Mouse (Mus musculus) CH12.LX (cell line): ENCODE measurements around the gene Tymp. TPM values are rescaled to one million over a fixed set of nuclear protein-coding genes. Genes with fewer than 3 reads are reported as not detected.

Experiments
- DNase-seq: peaks from one replicate; pipeline ENCODE4 v3.0.0-alpha.2; 2013; ENCODE audit errors: extremely low read depth
- H3K27ac ChIP-seq: 2 replicates; pipeline ENCODE4 v1.5.1; 2012; ENCODE audit warnings: low read depth, mild to moderate bottlenecking, control low read depth, moderate library complexity; ENCODE audit not compliant: insufficient read depth
- H3K27me3 ChIP-seq: replicated peaks from 2 replicates; pipeline ENCODE3; 2012; ENCODE audit warnings: inconsistent platforms
- H3K36me3 ChIP-seq, 2 experiments: replicated peaks in 1 of 2; 2 replicates each; pipeline versions ENCODE3 to v1.6.1; 2012; ENCODE audit warnings: inconsistent platforms in 1 of 2, low read length in 1 of 2, mild to moderate bottlenecking in 1 of 2, mixed read lengths in 1 of 2, moderate library complexity in 1 of 2; ENCODE audit not compliant: control insufficient read depth in 1 of 2, insufficient read depth in 1 of 2
- H3K4me1 ChIP-seq, 2 experiments: 2 replicates each; pipeline ENCODE4 v1.6.1; 2012; ENCODE audit warnings: inconsistent platforms in 1 of 2, moderate library complexity in 1 of 2; ENCODE audit not compliant: insufficient read depth in 2 of 2, control insufficient read depth in 1 of 2
- H3K4me2 ChIP-seq: 2 replicates; pipeline ENCODE4 v1.6.1; 2012; ENCODE audit warnings: low read depth, mild to moderate bottlenecking, control low read depth; ENCODE audit not compliant: poor library complexity, insufficient read depth, severe bottlenecking
- H3K4me3 ChIP-seq, 3 experiments: fragments of 150-350 bp in 1 of 3; sonication (generic) in 1 of 3; replicated peaks in 1 of 3; 2 replicates each; pipeline versions ENCODE3 to v1.5.1; 2011 to 2012; ENCODE audit warnings: low read depth in 2 of 3, low read length in 2 of 3, mild to moderate bottlenecking in 2 of 3, moderate library complexity in 2 of 3, control low read depth in 1 of 3, improper control_type of control experiment in 1 of 3, inconsistent platforms in 1 of 3, mixed read lengths in 1 of 3; ENCODE audit not compliant: poor library complexity in 1 of 3
- H3K79me2 ChIP-seq: replicated peaks from 2 replicates; pipeline ENCODE4 v1.6.1; 2012; ENCODE audit warnings: mild to moderate bottlenecking, moderate library complexity; ENCODE audit not compliant: control insufficient read depth, poor library complexity, insufficient read depth, severe bottlenecking; ENCODE audit errors: extremely low read depth
- H3K9ac ChIP-seq: 2 replicates; pipeline ENCODE4 v1.6.1; 2012; ENCODE audit warnings: low read depth, mild to moderate bottlenecking, control low read depth, moderate library complexity; ENCODE audit not compliant: insufficient read depth
- H3K9me3 ChIP-seq: replicated peaks from 2 replicates; pipeline ENCODE3; 2012; ENCODE audit warnings: low read length, inconsistent platforms, mixed read lengths
- CHD1 ChIP-seq: IDR thresholded peaks from 2 replicates; pipeline ENCODE4 v1.6.1; 2012; ENCODE audit warnings: low read depth, low read length, improper control_type of control experiment, inconsistent platforms
- CTCF ChIP-seq, 2 experiments: IDR thresholded peaks in 1 of 2; conservative IDR thresholded peaks in 1 of 2; 2 replicates each; pipeline ENCODE4 v1.5.1; 2011 to 2012; ENCODE audit warnings: low read depth in 2 of 2, low read length in 2 of 2, improper control_type of control experiment in 1 of 2, inconsistent platforms in 1 of 2, mild to moderate bottlenecking in 1 of 2, moderate library complexity in 1 of 2
- E2F4 ChIP-seq: IDR thresholded peaks from 2 replicates; pipeline ENCODE4 v1.6.1; 2011; ENCODE audit warnings: low read depth, low read length, improper control_type of control experiment; ENCODE audit not compliant: insufficient replicate concordance
- ELF1 ChIP-seq: IDR thresholded peaks from 2 replicates; pipeline ENCODE4 v1.6.1; 2014; ENCODE audit warnings: low read depth, mild to moderate bottlenecking, inconsistent platforms, low read length, improper control_type of control experiment
- EP300 ChIP-seq: IDR thresholded peaks from 2 replicates; pipeline ENCODE4 v1.6.1; 2011; ENCODE audit warnings: low read length, improper control_type of control experiment
- GABPA ChIP-seq: IDR thresholded peaks from 2 replicates; pipeline ENCODE4 v1.6.1; 2012; ENCODE audit warnings: low read depth, low read length, improper control_type of control experiment, inconsistent platforms; ENCODE audit not compliant: insufficient replicate concordance
- HCFC1 ChIP-seq: IDR thresholded peaks from 2 replicates; pipeline ENCODE4 v1.6.1; 2012; ENCODE audit warnings: low read depth, mild to moderate bottlenecking, inconsistent platforms, low read length, improper control_type of control experiment
- IRF4 ChIP-seq: IDR thresholded peaks from 2 replicates; pipeline ENCODE4 v1.6.1; 2014; ENCODE audit warnings: low read depth, mild to moderate bottlenecking, inconsistent platforms, low read length, improper control_type of control experiment
- JUN ChIP-seq: IDR thresholded peaks from 2 replicates; pipeline ENCODE4 v1.6.1; 2011; ENCODE audit warnings: low read depth, mild to moderate bottlenecking, low read length, improper control_type of control experiment, moderate library complexity; ENCODE audit not compliant: insufficient read depth
- JUND ChIP-seq: conservative IDR thresholded peaks from 2 replicates; pipeline ENCODE4 v1.6.1; 2011; ENCODE audit warnings: low read depth, low read length, improper control_type of control experiment
- KAT2A ChIP-seq: IDR thresholded peaks from 2 replicates; pipeline ENCODE4 v1.6.1; 2012; ENCODE audit warnings: low read length, improper control_type of control experiment, inconsistent platforms; ENCODE audit not compliant: insufficient replicate concordance
- MAFK ChIP-seq: IDR thresholded peaks from 2 replicates; pipeline ENCODE4 v1.6.1; 2011; ENCODE audit warnings: low read length, improper control_type of control experiment; ENCODE audit not compliant: insufficient replicate concordance
- MAX ChIP-seq: IDR thresholded peaks from 2 replicates; pipeline ENCODE4 v1.6.1; 2011; ENCODE audit warnings: low read length, improper control_type of control experiment
- MAZ ChIP-seq: IDR thresholded peaks from 2 replicates; pipeline ENCODE4 v1.6.1; 2012; ENCODE audit warnings: low read depth, mild to moderate bottlenecking, inconsistent platforms, low read length, improper control_type of control experiment, moderate library complexity
- MEF2A ChIP-seq: IDR thresholded peaks from 2 replicates; pipeline ENCODE4 v1.6.1; 2014; ENCODE audit warnings: low read depth, mild to moderate bottlenecking, inconsistent platforms, low read length, improper control_type of control experiment, borderline replicate concordance
- NRF1 ChIP-seq: IDR thresholded peaks from 2 replicates; pipeline ENCODE4 v1.6.1; 2014; ENCODE audit warnings: low read depth, mild to moderate bottlenecking, inconsistent platforms, low read length, improper control_type of control experiment, moderate library complexity
- POLR2A ChIP-seq: IDR thresholded peaks from 2 replicates; pipeline ENCODE4 v1.6.1; 2011; ENCODE audit warnings: low read depth, mild to moderate bottlenecking, improper control_type of control experiment, low read length
- SIN3A ChIP-seq: IDR thresholded peaks from 2 replicates; pipeline ENCODE4 v1.6.1; 2012; ENCODE audit warnings: low read length, improper control_type of control experiment, inconsistent platforms
- SMC3 ChIP-seq: IDR thresholded peaks from 2 replicates; pipeline ENCODE4 v1.6.1; 2011; ENCODE audit warnings: low read depth, low read length, improper control_type of control experiment
- TCF12 ChIP-seq: IDR thresholded peaks from 2 replicates; pipeline ENCODE4 v1.6.1; 2014; ENCODE audit warnings: low read depth, mild to moderate bottlenecking, inconsistent platforms, low read length, improper control_type of control experiment
- UBTF ChIP-seq: IDR thresholded peaks from 2 replicates; pipeline ENCODE4 v1.6.1; 2012; ENCODE audit warnings: low read depth, mild to moderate bottlenecking, inconsistent platforms, low read length, improper control_type of control experiment, moderate library complexity
- ZC3H11A ChIP-seq: IDR thresholded peaks from 2 replicates; pipeline ENCODE4 v1.6.1; 2012; ENCODE audit warnings: low read depth, mild to moderate bottlenecking, inconsistent platforms, low read length, improper control_type of control experiment
- ZKSCAN1 ChIP-seq: IDR thresholded peaks from 2 replicates; pipeline ENCODE4 v1.6.1; 2012; ENCODE audit warnings: low read depth, inconsistent platforms, low read length, improper control_type of control experiment, borderline replicate concordance
- ZMIZ1 ChIP-seq: IDR thresholded peaks from 2 replicates; pipeline ENCODE4 v1.6.1; 2012; ENCODE audit warnings: low read depth, mild to moderate bottlenecking, inconsistent platforms, low read length, improper control_type of control experiment
- ZNF384 ChIP-seq: IDR thresholded peaks from 2 replicates; pipeline ENCODE4 v1.6.1; 2012; ENCODE audit warnings: low read depth, low read length, improper control_type of control experiment, inconsistent platforms
- dilution Hi-C: fragments of 300-500 bp; cut with MboI; formaldehyde crosslinking; loops from 2 replicates; pipeline ENCODE4 v1.14.3; 2020; ENCODE audit warnings: low sequenced_read_pairs; ENCODE audit not compliant: extremely low pct_unique_long_range_greater_than_20kb, extremely low pct_ligation_motif_present
- in situ Hi-C: fragments of 300-500 bp; cut with MboI; formaldehyde crosslinking; loops from 3 replicates; pipeline ENCODE4 v1.14.3; 2019; ENCODE audit warnings: low sequenced_read_pairs, low pct_ligation_motif_present, low pct_unique_long_range_greater_than_20kb, mixed read lengths
- polyA plus RNA-seq: library from polyadenylated mRNA; unstranded; fragments of >175 nt; gene quantifications from 2 replicates; pipeline ENCODE4 v1.2.1, GENCODE M21; 2012; ENCODE audit warnings: low read depth; ENCODE audit not compliant: insufficient read length
- total RNA-seq, 2 experiments: library from RNA; depleted of rRNA; stranded (reverse); fragments of 300-350 nt in 1 of 2; fragments of >200 nt in 1 of 2; gene quantifications; 2 replicates each; pipeline ENCODE4 v1.2.3; 2012 to 2014

Tymp gene
- total and polyA plus RNA-seq, 3 experiments: 1.4 to 2.4 (median 1.5) TPM

DNA sequence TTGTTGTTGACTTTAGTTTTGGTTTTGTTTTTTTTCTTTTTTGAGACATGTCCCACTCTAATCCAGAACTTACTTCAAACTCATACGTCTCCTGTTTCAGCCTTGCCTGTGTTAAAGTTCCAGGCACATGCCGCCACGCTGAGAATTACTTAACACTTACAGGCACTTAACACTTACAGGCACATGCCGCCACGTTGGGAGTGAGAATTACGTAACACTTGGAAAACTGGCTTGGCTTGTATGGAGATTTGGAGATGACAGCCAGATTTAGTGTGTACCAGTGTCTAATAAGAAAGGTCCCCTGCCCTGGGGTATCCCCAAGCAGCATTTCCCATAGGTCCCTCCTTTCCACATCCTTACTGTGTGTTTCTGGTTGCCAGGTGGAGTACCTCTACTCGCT lies 13.8 kb downstream of the Tymp start:
- Histone ChIP-seq H3K36me3 (peaks cover 87 to 97% of the 10 kb centered on the region in 2 experiments), H3K4me3 (no peak overlapping the region), H3K27me3 (no peaks in the 10 kb centered on the region), H3K9ac (no peak overlapping the region), H3K9me3 (no peaks in the 10 kb centered on the region), H3K79me2 (peaks cover 44% of the 10 kb centered on the region), H3K4me1 (peaks cover 5 to 18% of the 10 kb centered on the region in 2 experiments), H3K27ac (no peak overlapping the region)
- in situ Hi-C loops: loop anchor here (25.0 kb wide), 1 partner anchor 251 kb away; the partner anchor contains the start of gene Tubgcp6
- dilution Hi-C loops: no loop called here
- DNase-seq: no peak
- TF ChIP-seq ZMIZ1 (no peak), KAT2A (no peak), ZC3H11A (no peak), JUN (no peak), JUND (no peak), CTCF (conservative IDR thresholded peaks at IDR 0.05 in 1 of 2, IDR thresholded peaks at IDR 0.05 in 1 of 2; ENCODE audit: low read depth in 2 of 2, low read length in 2 of 2) (no peak), TCF12 (no peak), IRF4 (no peak)
- TF ChIP-seq, all 38 proteins: peak for 0
- H3K4me2 ChIP-seq: no peak overlapping the region

GRCm38 (mm10) chr15:89358784-89359183 lies 18.1 kb downstream of the Tymp start:
- Histone ChIP-seq H3K4me1 (peaks cover 13 to 38% of the 10 kb centered on the region in 2 experiments), H3K27me3 (no peaks in the 10 kb centered on the region), H3K4me3 (no peak overlapping the region), H3K9me3 (no peaks in the 10 kb centered on the region), H3K4me2 (0 out of 2 replicates have a peak overlapping the region, but pooled peaks have one; percentile 18), H3K36me3 (peaks cover 46 to 62% of the 10 kb centered on the region in 2 experiments), H3K27ac (no peak overlapping the region), H3K9ac (no peak overlapping the region), H3K79me2 (peaks cover 75% of the 10 kb centered on the region)
- in situ Hi-C loops: loop anchor here (25.0 kb wide), 1 partner anchor 246 kb away; the partner anchor contains the start of gene Tubgcp6
- no peak for DNase-seq
- dilution Hi-C loops: no loop called here
- TF ChIP-seq ELF1 (no peak), MAFK (no peak), HCFC1 (no peak)

DNA sequence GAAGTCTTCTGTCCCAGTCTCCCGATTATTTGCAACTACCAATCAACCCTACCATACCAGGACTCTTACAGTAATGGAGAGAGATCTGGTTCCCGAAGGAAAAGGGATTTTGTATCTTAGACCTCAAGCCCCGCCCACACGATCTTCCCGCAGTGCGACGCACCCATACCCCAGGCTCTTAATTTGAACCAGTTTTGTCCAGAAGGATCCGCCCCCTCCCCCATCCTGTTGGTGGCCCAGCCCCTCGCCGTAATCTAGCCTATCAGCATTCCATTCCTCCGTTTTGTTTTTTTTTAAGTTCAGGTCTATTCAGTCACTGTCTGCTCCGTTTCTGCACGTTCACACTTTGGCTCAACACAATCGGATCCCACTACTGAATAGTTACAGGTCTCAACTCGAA lies 20.5 kb downstream of the Tymp start:
- Histone ChIP-seq H3K27ac (no peak overlapping the region), H3K4me2 (peak overlapping the region; percentile 89), H3K36me3 (peaks cover 46 to 62% of the 10 kb centered on the region in 2 experiments), H3K4me1 (peaks cover 15 to 41% of the 10 kb centered on the region in 2 experiments), H3K79me2 (peaks cover 64% of the 10 kb centered on the region), H3K27me3 (no peaks in the 10 kb centered on the region), H3K9me3 (no peaks in the 10 kb centered on the region), H3K9ac (peak overlapping the region; percentile 85), H3K4me3 (peak overlapping the region; percentile 77 to 92 (median 85))
- in situ Hi-C loops: loop anchor here (25.0 kb wide), 1 partner anchor 244 kb away; the partner anchor contains the start of gene Tubgcp6
- DNase-seq: peak; percentile 95
- dilution Hi-C loops: no loop called here
- peak; percentile 42; the same call in 1 of the 2 replicates for TF ChIP-seq POLR2A
- no peak for TF ChIP-seq SMC3
- no peak for TF ChIP-seq ZMIZ1
- no peak for TF ChIP-seq UBTF
- no peak for TF ChIP-seq E2F4
- no peak for TF ChIP-seq ZC3H11A
- no peak; the same call in 1 of the 2 replicates for TF ChIP-seq CHD1
- no peak for TF ChIP-seq CTCF (conservative IDR thresholded peaks at IDR 0.05 in 1 of 2, IDR thresholded peaks at IDR 0.05 in 1 of 2; ENCODE audit: low read depth in 2 of 2, low read length in 2 of 2)
- no peak for TF ChIP-seq EP300
- TF ChIP-seq MAX: 0 out of 2 replicates have a peak, but pooled peaks have one; percentile 15
- TF ChIP-seq MAZ: no peak
- TF ChIP-seq SIN3A: peak; percentile 65
- TF ChIP-seq JUND: no peak
- TF ChIP-seq ZNF384: peak; percentile 91
- no peak for TF ChIP-seq GABPA
- no peak for TF ChIP-seq NRF1
- TF ChIP-seq ZKSCAN1: no peak
- TF ChIP-seq MEF2A: no peak
